Comparison of ENCODE assay signal across 23 mouse cellular contexts in genomic region chr16:8658764-8659163, GRCm38 (mm10). TPM values are rescaled to one million over a fixed set of nuclear protein-coding genes. Genes with fewer than 3 reads are reported as not detected.
DNase-seq lines count a peak whose midpoint lies in the region; ATAC-seq and TF ChIP-seq lines count a peak whose summit lies in the region.
"Had no signal": no experiment of that assay in that cellular context is flagged by ENCODE, and none has a peak within 500 bp of the region (broad histone marks: within the 10 kb centered on the region; RNA-seq: fewer than 3 reads in every experiment).

No protein-coding gene starts in this region.

- peaks cover 6% of the 10 kb centered on the region for H3K4me1 ChIP-seq in cerebellum, adult 2 months (ENCODE audit: control insufficient read depth, insufficient read depth, low read length)
- no peaks in the 10 kb centered on the region for H3K4me1 ChIP-seq in forebrain, embryonic 16.5 days (replicated peaks; ENCODE audit: control insufficient read depth, insufficient read depth, low read length)

- TF ChIP-seq POLR2A in cerebellum, adult 2 months (IDR thresholded peaks at IDR 0.05; ENCODE audit: borderline replicate concordance, insufficient read depth, low read length) = no peak

- 42% methylated on average over 4 of the region's 4 CpGs for WGBS in cerebellum, adult 2 months
- 81% methylated on average over 4 of the region's 4 CpGs for WGBS in forebrain, embryonic 16.5 days

- no peak for ATAC-seq in forebrain, embryonic 16.5 days
- ATAC-seq: forebrain, embryonic 14.5 days; intestine, postnatal 0 days had no signal

- no peaks in the 10 kb centered on the region for H3K27me3 ChIP-seq in cerebellum, adult 2 months (ENCODE audit: control insufficient read depth, insufficient read depth, low read length)
- H3K27me3 ChIP-seq in forebrain, embryonic 16.5 days (replicated peaks; ENCODE audit: control insufficient read depth, insufficient read depth, low read length) = no peaks in the 10 kb centered on the region
- H3K27me3 ChIP-seq: limb, embryonic 15.5 days; midbrain, embryonic 12.5 days; neural tube, embryonic 15.5 days had no signal

- H3K27ac ChIP-seq in cerebellum, adult 2 months (ENCODE audit: insufficient read depth, low read length) = no peak overlapping the region
- H3K27ac ChIP-seq in forebrain, embryonic 16.5 days (ENCODE audit: low read length) = no peak overlapping the region
- H3K27ac ChIP-seq: hindbrain, embryonic 14.5 days; limb, embryonic 15.5 days; midbrain, embryonic 12.5 days; neural tube, embryonic 15.5 days had no signal

- no peak overlapping the region for H3K9ac ChIP-seq in forebrain, embryonic 16.5 days (replicated peaks; ENCODE audit: low read depth, low read length)
- H3K9ac ChIP-seq: hindbrain, embryonic 14.5 days; limb, embryonic 15.5 days; lung, embryonic 14.5 days; midbrain, embryonic 12.5 days; neural tube, embryonic 15.5 days had no signal

- H3K9me3 ChIP-seq in forebrain, embryonic 16.5 days (ENCODE audit: control insufficient read depth, low read length) = no peaks in the 10 kb centered on the region
- H3K9me3 ChIP-seq: limb, embryonic 15.5 days; midbrain, embryonic 12.5 days; neural tube, embryonic 15.5 days had no signal

- no peak overlapping the region for H3K4me3 ChIP-seq in cerebellum, adult 2 months (replicated peaks; ENCODE audit: insufficient read depth, low read depth, low read length)
- H3K4me3 ChIP-seq in forebrain, embryonic 16.5 days (replicated peaks; ENCODE audit: low read length) = no peak overlapping the region
- H3K4me3 ChIP-seq: erythroblast, embryonic 14.5 days; limb, embryonic 15.5 days; midbrain, embryonic 12.5 days; neural tube, embryonic 15.5 days had no signal

- DNase-seq in cerebellum, adult 18-20 months = peak; percentile 24 to 30
- no peak for DNase-seq in cerebellum, adult 2 months
- peak; percentile 39 for DNase-seq in left cerebral cortex, postnatal 4 days
- no peak for DNase-seq in left cerebral cortex, adult 18-20 months (ENCODE audit: low spot score in 2 of 2)
- DNase-seq in adipocyte (ENCODE audit: low spot score) = peak; percentile 94
- DNase-seq in kidney, postnatal 10 days = peak; percentile 58
- DNase-seq in thymus, postnatal 25 days = no peak
- DNase-seq: heart, postnatal 14 days; layer of hippocampus, adult 9-11 months; lung, embryonic 14.5 days; retina, postnatal 1 day had no signal

- intact Hi-C loops in left cerebral cortex, postnatal 4 days (cut with DNase I) = no loop called here

- no peak for TF ChIP-seq CTCF in cerebellum, adult 2 months (IDR thresholded peaks at IDR 0.05; ENCODE audit: borderline replicate concordance, insufficient read depth, low read depth, low read length)

- H3K36me3 ChIP-seq in forebrain, embryonic 16.5 days (ENCODE audit: control insufficient read depth, insufficient read depth) = peaks cover 14% of the 10 kb centered on the region; the same call in 1 of the 2 replicates

- no peak overlapping the region for H3K4me2 ChIP-seq in forebrain, embryonic 16.5 days (ENCODE audit: low read length)
- H3K4me2 ChIP-seq: heart, embryonic 11.5 days; hindbrain, embryonic 14.5 days; limb, embryonic 15.5 days; lung, embryonic 14.5 days; midbrain, embryonic 12.5 days; neural tube, embryonic 15.5 days had no signal

RNA-seq across cellular contexts. Expression of gene Carhsp1, which starts 13.2 kb away (rescaled TPM):
- 42.6 and 50.0 TPM in 2 replicates for polyA plus RNA-seq in cerebellum, adult 2 months (2012; rRNA removed)
- 10 to 100 TPM; 54.3 to 60.3 TPM for total RNA-seq in left cerebral cortex, postnatal 4 days (2021)
- total RNA-seq in left cerebral cortex, adult 18-20 months (2021) = 10 to 100 TPM; 13.0 to 19.1 TPM
- 181 and 200 TPM in 2 replicates for polyA plus RNA-seq in forebrain, embryonic 16.5 days (2015; fragmentation: Nextera tagmentation; extraction: Ambion mirVana)

RNA-seq across cellular contexts. Expression of gene Tmem186, which starts 21.3 kb away (rescaled TPM):
- polyA plus RNA-seq in cerebellum, adult 2 months (2012; rRNA removed) = 19.0 and 19.4 TPM in 2 replicates
- 10 to 100 TPM; 14.3 TPM for total RNA-seq in left cerebral cortex, postnatal 4 days (2021)
- 10 to 100 TPM; 12.4 to 12.7 TPM for total RNA-seq in left cerebral cortex, adult 18-20 months (2021)
- polyA plus RNA-seq in forebrain, embryonic 16.5 days (2015; fragmentation: Nextera tagmentation; extraction: Ambion mirVana) = 26.8 and 27.8 TPM in 2 replicates

RNA-seq across cellular contexts. Expression of gene Pmm2, which starts 21.3 kb away (rescaled TPM):
- polyA plus RNA-seq in cerebellum, adult 2 months (2012; rRNA removed) = 39.2 and 39.6 TPM in 2 replicates
- total RNA-seq in left cerebral cortex, postnatal 4 days (2021) = 10 to 100 TPM; 41.4 to 42.9 TPM
- total RNA-seq in left cerebral cortex, adult 18-20 months (2021) = 10 to 100 TPM; 26.0 to 28.9 TPM
- polyA plus RNA-seq in forebrain, embryonic 16.5 days (2015; fragmentation: Nextera tagmentation; extraction: Ambion mirVana) = 48.1 and 53.4 TPM in 2 replicates

RNA-seq across cellular contexts. Expression of gene Gm5767, which starts 21.8 kb away (rescaled TPM):
- not detected in 2 replicates for polyA plus RNA-seq in cerebellum, adult 2 months (2012; rRNA removed)
- total RNA-seq in left cerebral cortex, postnatal 4 days (2021) = not detected
- not detected for total RNA-seq in left cerebral cortex, adult 18-20 months (2021)
- polyA plus RNA-seq in forebrain, embryonic 16.5 days (2015; fragmentation: Nextera tagmentation; extraction: Ambion mirVana) = not detected in 2 replicates
- total RNA-seq: heart, postnatal 14 days; left cerebral cortex, postnatal 10 days had no signal
- polyA plus RNA-seq: embryonic facial prominence, embryonic 11.5 days; erythroblast, embryonic 14.5 days; forebrain, embryonic 14.5 days; heart, embryonic 11.5 days; lung, embryonic 14.5 days; midbrain, embryonic 12.5 days; neural tube, embryonic 15.5 days; thymus, postnatal 0 days had no signal

Comparison
In these comparisons a context has a peak if more than half of its experiments do, and no peak if none do; other contexts are left out.
1. DNase-seq: peak in cerebellum, adult 18-20 months (2 of 2), left cerebral cortex, postnatal 4 days (single experiment), adipocyte (single experiment) and kidney, postnatal 10 days (single experiment); none in cerebellum, adult 2 months (0 of 2), left cerebral cortex, adult 18-20 months (0 of 2) and thymus, postnatal 25 days (single experiment).